Mouse (Mus musculus) CH12.LX (cell line): ENCODE results near the gene Mapkapk2.

Experiments
- CTCF ChIP-seq, 2 experiments: IDR thresholded peaks in 1 of 2; conservative IDR thresholded peaks in 1 of 2; 2 replicates each; pipeline ENCODE4 v1.5.1; 2011 to 2012; ENCODE audit warnings: low read depth in 2 of 2, low read length in 2 of 2, improper control_type of control experiment in 1 of 2, inconsistent platforms in 1 of 2, mild to moderate bottlenecking in 1 of 2, moderate library complexity in 1 of 2
- USF1 ChIP-seq: IDR thresholded peaks from 2 replicates; pipeline ENCODE4 v1.6.1; 2014; ENCODE audit warnings: low read depth, mild to moderate bottlenecking, inconsistent platforms, low read length, improper control_type of control experiment

DNA sequence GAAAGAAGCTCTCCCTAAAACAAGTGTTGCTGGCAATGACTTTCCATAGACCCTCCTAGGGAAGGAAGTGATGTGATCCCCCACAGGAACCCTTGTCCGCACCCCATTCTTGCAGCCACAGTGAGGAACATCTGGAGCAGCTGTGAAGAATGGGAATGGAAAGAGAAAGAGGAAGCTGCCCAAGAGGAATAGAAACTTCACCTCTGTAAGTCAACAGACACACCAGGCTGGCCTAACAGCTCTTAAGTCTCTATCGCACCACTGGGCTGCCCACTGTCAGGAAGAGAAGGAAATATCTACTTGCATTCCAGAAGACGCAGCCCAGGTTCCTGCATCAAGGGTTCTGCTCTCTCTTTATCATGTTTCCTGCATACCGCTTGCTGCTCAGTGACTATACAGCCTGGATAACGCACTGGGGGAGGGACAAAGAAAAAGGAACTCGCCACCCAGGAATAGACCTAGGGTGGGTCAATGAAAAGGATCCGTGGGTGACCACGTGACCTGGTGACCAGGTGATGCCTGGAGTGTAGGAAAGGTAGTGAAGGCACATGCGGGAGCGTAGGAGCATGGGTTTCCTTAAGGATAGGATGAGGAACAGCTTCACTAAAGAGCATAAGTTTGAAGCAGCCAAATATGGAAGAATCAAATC, 6.3 kb upstream of the Mapkapk2 start:
- TF ChIP-seq CTCF (conservative IDR thresholded peaks at IDR 0.05 in 1 of 2, IDR thresholded peaks at IDR 0.05 in 1 of 2; ENCODE audit: low read depth in 2 of 2, low read length in 2 of 2) (no peak), USF1 (peak; percentile 78)
